Mouse (Mus musculus) embryo, embryonic 11 days (tissue): ENCODE results near the gene Ddb1.
"Not testable (repeated sequence)": the region's sequence is repeated elsewhere in the genome, so short reads cannot be mapped to it uniquely, and the experiment has no call there.

Source experiments
- DNase-seq: peaks from one replicate; pipeline ENCODE4 v3.0.0-alpha.2; 2015

Ddb1 gene

GRCm38 (mm10) chr19:10605293-10605900 lies at the start of gene Ddb1, which contains the start of gene Tkfc:
TSS of gene Ddb1 (plus strand) at chr19:10605327.
TSS of gene Tkfc (minus strand) at chr19:10605654.
- peak; percentile 99 for DNase-seq

- DNase-seq, result peak; percentile 93
These were observed 49.3 kb upstream of the Ddb1 start, which contains the start of gene Tmem216 for GRCm38 (mm10) chr19:10555624-10556510. TSS of gene Tmem216 (minus strand) at chr19:10556238.

DNA sequence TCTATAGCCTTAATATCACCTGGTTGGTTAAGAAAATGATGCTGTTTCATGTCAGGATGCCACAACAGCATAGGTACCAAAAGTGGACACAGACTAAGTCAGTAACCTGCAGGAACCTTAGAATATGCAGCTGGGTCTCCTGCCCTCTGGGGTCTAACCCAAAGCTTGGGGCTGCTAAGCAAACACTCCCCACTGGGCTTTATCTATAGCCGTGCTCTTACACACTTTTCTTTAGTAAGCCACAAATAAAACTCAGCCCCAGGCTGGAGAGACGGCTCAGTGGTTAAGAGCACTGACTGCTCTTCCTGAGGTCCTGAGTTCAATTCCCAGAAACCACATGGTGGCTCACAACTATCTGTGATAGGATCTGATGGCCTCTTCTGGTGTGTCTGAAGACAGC lies 48.1 kb upstream of the Ddb1 start:
- no peak for DNase-seq

- DNase-seq, result no peak
These were observed 47.7 kb upstream of the Ddb1 start for GRCm38 (mm10) chr19:10557430-10557829.

- DNase-seq, result not testable (repeated sequence)
These were observed 47.2 kb upstream of the Ddb1 start for GRCm38 (mm10) chr19:10557837-10558375.

- DNase-seq, result peak; percentile 28
These were observed 45.0 kb upstream of the Ddb1 start for GRCm38 (mm10) chr19:10560108-10560507.

DNA sequence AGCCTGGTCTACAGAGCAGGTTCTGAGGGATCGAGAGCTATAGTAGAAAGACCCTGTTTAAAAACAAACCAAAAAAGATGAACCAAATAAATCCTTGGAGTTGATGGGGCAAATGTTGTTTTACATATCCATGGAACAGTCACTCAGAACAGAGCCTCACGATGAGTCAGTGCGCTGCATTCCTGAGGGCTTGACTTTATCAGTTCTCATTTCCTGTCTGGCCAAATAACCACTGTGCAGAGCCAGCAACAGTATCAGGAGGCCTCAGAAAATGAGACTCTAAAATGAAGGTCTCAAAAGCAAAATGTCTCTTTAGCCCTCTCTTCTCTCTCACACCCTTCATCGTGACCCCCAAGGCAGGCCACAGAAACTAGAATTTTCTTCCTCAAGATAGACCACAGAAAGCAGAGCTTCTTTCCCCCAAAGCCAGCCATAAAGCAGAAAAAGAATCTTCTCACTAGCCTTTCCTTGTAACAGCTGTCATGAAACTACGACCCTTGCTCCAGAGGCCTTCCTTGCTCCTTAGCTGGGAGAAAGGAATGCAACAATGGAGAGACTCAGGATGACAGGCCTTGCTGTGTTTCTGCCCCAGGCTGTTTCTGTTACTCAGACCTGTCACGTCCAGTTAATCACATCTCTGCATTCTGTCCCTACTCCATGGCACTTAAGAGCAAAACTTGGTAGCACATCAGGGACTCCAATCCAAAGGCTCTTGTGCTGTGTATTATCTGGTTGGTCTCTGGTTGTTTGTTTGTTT lies 43.4 kb upstream of the Ddb1 start:
- DNase-seq, result peak; percentile 23

DNA sequence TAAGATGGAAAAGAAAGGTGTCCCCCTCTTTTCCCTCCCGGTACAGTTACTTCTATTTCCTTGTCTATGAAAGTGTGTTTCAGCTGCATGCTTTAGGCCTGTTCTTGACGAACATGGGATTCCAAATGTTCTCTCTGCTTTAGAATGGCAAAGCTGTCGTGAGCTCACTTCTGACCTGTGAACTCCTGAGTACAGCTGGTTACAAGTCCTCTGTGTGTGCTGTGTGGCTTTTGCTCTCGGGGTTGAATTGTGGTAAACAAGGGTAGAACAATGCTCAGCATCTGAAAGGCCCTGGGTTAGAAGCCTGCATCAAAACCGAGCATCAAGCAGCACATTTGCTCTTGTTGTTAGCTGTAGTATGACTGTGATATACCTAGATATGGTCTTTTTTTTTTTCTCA lies 42.8 kb upstream of the Ddb1 start:
- DNase-seq, result no peak

DNA sequence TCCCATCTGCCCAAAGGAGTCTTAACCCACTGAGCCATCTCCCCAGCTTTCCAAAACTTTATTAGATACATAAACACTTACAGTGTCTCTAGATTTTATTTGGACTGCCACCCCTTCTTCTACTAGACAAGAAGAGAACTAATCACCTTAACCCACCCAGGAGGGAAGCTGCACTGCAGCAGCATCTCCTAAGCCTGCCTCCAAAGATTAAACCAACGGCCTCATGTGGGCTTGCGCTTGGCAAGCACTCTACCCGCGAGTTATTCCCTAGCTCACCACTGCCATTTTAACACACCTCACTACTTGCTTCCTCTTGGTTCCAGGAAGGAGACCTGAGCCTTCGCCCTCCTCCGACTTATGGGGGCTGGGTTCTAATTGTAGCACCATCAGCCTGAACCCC lies 40.8 kb upstream of the Ddb1 start:
- DNase-seq, result no peak

DNA sequence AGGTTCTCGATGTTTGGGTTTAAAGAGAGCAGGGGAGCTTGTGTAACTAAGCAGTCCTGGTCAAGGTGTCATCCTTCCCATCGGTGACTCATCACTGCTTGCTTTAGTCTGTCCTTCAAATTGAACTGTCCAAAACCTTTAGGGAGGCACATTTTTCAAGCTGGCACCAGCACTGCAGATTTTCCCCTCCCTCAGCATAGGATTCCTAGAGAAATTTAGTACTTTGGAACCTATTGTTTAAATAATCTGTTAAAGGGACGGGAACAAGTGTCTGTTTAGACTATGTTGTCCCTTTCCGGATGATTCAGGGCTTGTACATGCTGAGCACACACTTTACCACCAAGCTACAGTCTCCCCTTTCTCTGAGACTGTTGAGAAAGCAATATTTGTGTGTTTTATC lies 39.9 kb upstream of the Ddb1 start:
- no peak for DNase-seq

DNA sequence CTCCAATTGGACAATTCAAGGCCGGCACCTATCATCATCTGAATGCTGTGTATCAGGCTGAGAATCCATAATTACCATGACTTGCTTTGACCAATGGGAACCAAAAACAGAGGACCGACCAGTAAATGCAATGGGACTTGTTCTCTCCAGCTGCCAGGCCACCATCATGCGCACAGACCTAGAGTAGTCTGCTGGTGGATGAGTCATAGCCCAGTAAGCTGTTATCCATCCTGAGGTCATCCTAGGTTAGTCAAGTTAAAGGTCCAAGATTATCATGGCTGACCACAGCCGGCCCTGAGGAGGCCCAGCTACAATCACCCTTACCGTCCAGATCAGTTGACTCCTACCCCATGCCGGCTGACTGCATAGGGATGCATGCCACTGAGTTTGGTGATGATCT lies 35.5 kb upstream of the Ddb1 start:
- DNase-seq, result no peak

DNA sequence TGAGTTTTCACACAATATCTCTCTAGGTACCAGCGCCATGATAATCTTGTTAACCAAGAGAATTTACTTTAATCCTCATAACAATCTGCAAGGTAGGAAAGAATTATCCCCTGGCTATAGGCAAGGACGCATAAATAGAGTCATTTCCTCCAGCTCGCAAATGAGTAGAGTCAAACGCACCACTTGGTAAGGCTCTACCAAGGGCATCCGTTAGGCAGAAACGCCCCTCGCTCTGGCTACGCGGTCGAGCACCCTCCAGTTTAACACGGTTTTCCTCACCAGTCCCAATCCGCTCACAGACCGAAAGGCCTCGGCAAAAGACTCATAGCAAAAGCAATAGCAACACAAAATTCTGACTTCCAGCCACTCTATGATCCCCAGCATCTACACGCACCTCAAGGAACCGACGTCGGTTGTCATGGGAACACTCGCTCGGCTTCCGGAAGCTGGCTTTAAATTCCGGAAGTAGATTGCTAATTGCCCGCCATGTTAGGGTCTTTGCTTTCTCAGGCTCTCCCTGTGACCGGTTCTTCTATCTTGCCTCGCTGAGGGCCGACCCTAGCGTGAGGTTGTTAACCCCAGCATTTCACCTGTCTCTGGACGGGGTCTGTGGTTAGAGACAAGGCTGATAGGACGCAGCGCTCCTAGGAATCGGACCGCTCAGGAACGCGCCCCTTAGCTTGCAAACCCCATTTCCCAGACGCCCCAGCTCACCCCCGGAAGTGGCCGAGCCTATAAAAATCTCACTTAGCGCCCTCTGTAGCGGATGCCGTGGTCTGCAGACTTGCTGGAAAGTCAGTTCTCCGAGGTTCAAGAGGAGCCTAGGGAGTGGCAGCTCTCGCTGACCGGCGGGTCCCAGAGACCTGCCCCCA lies 28.2 kb upstream of the Ddb1 start, which contains the start of the genes Cyb561a3 and Tmem138:
Gene Cyb561a3 (plus strand): TSS at position 483 of the 872 bp plus-strand sequence.
Gene Tmem138 (minus strand): TSS at position 673 of the 872 bp plus-strand sequence.
- DNase-seq, result peak; percentile 96

DNA sequence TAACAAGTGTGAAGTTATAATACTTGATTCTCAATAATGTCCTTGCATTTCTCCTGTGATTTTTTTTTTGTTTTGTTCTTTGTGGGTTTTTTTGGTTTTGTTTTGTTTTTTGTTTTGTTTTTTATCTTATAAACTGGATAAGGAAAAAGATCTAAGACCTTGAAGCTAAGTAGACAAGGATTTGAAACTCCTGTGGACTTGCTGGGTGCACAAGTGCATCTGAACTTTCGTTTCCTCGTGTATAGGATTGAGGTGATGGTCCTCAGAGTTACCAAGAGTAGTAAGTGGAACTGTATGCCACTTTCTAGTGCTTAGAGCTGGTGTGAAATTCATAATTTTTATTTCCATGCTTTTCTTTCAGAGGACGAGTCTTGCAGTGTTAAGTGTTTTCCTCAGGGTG lies 25.0 kb upstream of the Ddb1 start:
- DNase-seq, result no peak

DNA sequence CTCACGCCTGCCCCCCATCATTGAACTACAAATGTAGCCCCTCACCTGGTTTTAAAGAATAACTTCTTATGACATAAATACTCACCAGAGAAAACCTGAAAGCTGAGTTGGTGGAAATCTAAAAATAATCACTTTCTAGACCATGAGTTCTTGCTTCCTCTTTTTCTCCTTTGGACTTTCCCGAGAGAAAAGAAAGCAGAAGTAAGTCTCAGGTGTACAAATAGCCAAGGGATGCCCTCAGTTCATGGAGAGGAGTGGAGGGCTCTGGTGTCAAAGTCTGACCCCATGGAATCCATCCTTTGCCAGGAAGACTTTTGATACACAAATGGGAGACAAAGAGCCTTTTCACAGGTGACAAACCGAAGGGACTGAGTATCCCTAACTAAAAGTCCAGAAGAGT lies 24.4 kb upstream of the Ddb1 start:
- DNase-seq, result no peak

DNA sequence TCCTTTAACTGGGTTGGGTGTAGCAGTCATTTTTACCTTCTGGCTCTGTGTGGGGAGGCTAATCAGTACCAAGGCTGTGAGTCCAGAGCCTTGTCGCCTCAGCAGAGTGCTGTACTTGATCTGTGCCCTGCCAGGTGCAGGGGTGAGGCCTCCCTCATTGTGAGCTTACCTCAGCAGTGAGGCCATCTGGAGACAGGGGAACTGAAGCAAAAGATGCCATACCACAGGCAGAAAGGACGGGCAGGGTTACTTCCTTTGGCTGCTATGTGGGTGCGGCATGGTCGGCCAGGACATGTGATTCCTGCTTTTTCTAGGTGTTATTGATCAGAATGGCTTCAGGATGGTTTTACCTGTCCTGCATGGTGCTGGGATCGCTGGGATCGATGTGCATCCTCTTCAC lies 23.1 kb upstream of the Ddb1 start:
- no peak for DNase-seq

- no peak for DNase-seq
These were observed 21.5 kb upstream of the Ddb1 start for GRCm38 (mm10) chr19:10583550-10584146.

DNA sequence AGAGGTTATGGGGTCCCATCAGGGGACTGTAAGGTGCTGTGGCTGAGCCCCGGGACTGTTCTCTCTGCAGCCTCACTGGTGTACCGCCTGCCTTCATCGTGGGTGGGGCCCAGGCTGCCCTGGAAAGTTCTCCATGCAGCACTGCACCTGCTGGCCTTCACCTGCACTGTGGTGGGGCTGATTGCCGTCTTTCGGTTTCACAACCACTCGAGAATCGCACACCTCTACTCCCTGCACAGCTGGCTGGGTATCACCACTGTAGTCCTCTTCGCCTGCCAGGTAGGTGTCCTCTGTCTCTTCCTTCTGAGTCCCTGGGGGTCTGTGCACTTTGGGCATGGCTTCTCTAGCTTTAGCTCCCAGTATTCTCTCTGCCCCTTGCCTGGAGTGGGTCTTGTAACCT lies 20.0 kb upstream of the Ddb1 start:
- DNase-seq, result no peak

DNA sequence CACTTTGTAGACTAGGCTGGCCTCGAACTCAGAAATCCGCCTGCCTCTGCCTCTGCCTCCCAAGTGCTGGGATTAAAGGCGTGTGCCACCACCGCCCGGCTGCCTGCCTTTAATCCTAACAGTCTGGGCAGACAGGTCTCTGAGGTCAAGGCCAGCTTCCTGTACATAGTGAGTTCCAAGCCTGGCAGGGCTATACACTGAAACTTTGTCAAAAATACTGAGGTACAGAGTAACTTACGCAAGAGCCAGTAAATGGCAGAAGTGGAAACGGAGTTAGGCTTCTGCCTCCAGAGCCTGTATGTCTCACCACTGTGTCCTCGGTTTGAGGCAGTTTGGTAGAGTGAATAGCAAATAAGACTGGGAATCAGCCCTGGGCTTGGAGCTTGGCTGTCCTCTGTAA lies 17.9 kb upstream of the Ddb1 start:
- no peak for DNase-seq

GRCm38 (mm10) chr19:10589127-10589857 lies 15.8 kb upstream of the Ddb1 start:
- DNase-seq, result no peak

DNA sequence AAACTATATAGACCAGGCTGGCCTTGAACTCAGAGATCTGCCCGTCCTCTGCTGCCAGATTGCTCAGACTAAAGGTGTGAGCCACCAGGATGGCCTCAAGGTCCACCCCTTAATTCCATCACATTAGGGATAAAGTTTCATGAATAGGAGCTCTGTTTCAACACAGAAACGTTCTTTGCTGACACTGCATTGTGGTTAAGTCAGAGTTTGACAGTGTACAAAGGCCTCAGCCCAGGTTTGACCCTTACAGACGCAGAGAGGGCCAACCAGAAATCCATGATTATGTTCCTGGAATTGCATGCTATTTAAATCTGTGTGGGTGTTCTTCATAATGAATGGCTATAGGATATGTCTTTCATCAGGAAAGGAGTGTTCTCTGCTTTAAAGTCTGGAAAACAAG lies 14.8 kb upstream of the Ddb1 start:
- no peak for DNase-seq
